Mouse (Mus musculus) layer of hippocampus, adult 8-10 months (tissue): ENCODE data around the gene Muc15. TPM values are rescaled to one million over a fixed set of nuclear protein-coding genes. Genes with fewer than 3 reads are reported as not detected.

ENCODE experiments used
- DNase-seq, 2 experiments: peaks; one replicate each; pipeline ENCODE4 v3.0.0; 2022; ENCODE audit warnings: low spot score in 2 of 2
- total RNA-seq, 4 experiments: library from RNA; stranded (reverse); gene quantifications; 2 replicates each; pipeline ENCODE4 v1.2.4; 2022

Muc15 gene
- total RNA-seq, result not detected

- no peak for DNase-seq
Observed at GRCm38 (mm10) chr2:110721290-110721753, at the start of gene Muc15. TSS of gene Muc15 (plus strand) at chr2:110721340.

- DNase-seq, result no peak
Observed at GRCm38 (mm10) chr2:110709436-110709835, 11.7 kb upstream of the Muc15 start.

- peak; percentile 10 to 34 for DNase-seq
Observed at GRCm38 (mm10) chr2:110710055-110710720, 11.0 kb upstream of the Muc15 start.

- DNase-seq, result no peak
Observed at GRCm38 (mm10) chr2:110719051-110719450, 2.1 kb upstream of the Muc15 start.

- DNase-seq, result no peak
Observed at GRCm38 (mm10) chr2:110722208-110722607, 1.1 kb downstream of the Muc15 start.

GRCm38 (mm10) chr2:110726106-110726505 lies 5.0 kb downstream of the Muc15 start:
- DNase-seq, result no peak

GRCm38 (mm10) chr2:110737236-110737635 lies 16.1 kb downstream of the Muc15 start:
- DNase-seq, result peak in 1 of 2 experiments; percentile 16

- no peak for DNase-seq
Observed at GRCm38 (mm10) chr2:110737981-110738380, 16.8 kb downstream of the Muc15 start.

GRCm38 (mm10) chr2:110739781-110740180 lies 18.6 kb downstream of the Muc15 start:
- DNase-seq, result no peak

GRCm38 (mm10) chr2:110740493-110740892 lies 19.4 kb downstream of the Muc15 start:
- no peak for DNase-seq

- no peak for DNase-seq
Observed at GRCm38 (mm10) chr2:110757556-110757955, 36.4 kb downstream of the Muc15 start.

- no peak for DNase-seq
Observed at GRCm38 (mm10) chr2:110759434-110759833, 38.3 kb downstream of the Muc15 start.

- DNase-seq, result no peak
Observed at GRCm38 (mm10) chr2:110787396-110787795, 66.3 kb downstream of the Muc15 start.

Other genes starting within 250 kb of the Muc15 start
- not detected for gene Slc5a12, start 124.0 kb upstream of the Muc15 start, total RNA-seq
- 10 to 100 TPM; 59.9 to 74.7 (median 67.6) TPM for gene Ano3, start 229.6 kb downstream of the Muc15 start, total RNA-seq